Mouse (Mus musculus) right cerebral cortex, postnatal 4 days (tissue): ENCODE measurements around the gene Rgl1.

Source experiments
- DNase-seq: peaks from one replicate; pipeline ENCODE4 v3.0.0-alpha.2; 2022

Gene Rgl1

DNA sequence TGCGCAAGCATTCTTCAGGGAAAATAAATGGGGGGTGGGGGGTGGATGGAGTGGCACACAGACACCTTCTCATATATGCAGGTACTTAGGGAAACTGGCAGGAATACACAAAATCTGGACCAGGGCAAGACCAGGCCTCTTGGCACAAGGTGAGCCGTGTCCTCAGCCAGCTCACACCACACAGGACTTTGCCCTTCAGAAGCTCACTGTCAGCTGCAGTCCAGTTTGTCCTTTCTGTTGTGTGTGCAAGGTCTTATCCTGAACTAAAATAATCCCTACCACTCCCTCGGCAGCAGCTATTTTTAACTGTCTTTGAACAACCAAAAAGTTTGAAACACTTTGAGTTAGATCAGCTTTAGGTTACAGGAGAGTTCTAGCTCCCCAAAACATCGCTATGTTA, 227.3 kb downstream of the Rgl1 start:
- no peak for DNase-seq

DNA sequence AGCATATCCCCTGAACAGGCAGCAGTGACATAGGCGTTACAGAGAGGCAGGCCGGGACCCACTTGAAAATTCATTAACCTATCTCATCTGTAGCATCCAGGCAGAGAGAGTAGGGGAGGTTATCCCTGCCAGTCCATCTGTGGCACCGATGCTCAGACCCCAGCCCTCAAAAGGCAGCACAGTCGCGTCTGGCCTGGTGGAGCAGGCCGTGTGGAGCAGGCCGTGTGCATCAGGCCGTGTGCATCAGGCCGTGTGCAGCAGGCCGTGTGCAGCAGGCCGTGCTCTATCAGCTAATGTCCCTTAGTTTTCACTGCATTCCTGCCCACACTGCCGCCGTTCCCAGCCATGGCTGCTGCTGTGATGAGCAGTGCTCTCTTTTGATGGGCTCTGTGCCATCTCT, 229.0 kb downstream of the Rgl1 start:
- DNase-seq = no peak

DNA sequence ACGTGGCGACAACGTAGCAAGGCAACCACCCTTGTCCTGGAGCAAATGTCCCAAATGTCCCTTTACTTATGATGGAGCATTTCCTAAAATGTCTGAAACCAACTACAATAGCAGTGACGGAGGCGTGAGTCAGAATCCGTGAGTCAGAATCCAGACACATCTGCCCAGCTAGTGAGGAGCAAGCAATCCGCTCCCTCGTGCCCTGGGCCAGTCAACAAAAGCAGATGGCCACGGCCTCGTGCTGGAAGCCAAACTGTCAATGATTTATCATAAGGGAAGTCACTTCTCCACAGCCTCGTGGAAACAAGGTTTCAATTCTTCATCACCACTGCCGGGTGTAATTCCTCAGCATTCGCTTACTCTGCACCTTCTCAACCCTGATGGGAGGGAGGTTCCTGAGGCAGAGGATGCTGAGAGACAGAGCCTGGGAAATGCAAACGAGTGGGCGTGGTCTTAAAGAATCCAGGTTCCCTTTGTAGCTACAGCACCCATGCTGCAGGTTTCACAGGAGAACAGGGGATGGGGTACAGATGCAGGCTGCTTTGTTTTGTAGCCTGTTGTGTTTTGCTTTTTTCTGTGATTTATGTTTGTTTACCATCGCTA, 229.6 kb downstream of the Rgl1 start:
- no peak for DNase-seq

DNA sequence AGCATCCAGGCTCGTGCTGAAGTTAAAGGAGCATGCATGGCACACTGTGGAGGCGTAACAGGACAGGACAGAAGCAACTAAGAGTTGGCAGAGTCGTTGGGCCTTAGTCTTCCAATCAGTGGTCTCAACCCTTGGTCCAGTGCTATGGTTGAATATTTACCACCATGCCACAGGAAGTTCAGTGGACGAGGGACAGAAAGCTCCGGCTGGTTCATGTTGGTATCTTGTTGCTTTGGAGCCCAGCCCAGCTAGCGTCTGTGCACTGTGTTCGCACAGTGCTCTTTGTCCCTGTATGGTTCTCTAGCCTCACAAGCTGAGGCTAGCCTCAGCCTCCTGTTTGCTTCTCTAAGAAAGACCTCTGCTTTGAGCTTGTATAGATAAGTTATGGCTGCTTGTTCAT, 231.6 kb downstream of the Rgl1 start:
- no peak for DNase-seq

DNA sequence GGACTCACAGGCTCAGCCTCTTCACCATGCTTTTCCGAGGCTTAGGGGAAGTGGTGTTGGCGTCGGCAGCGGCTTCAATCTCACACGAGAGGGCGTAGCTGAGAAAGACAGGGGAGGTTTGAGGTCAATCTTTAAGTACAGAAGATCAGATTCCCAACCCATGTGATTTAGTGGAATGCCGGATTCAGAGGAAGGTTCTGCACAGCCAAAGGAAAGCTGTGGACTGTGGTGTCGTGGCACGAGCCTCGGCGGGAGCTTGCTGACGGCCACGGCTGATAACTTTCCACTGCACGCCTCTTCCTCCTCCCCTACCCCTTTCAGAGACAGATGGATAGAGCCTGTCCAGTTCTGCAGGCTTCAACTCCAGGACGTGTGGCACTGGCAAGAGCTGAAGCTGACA, 234.7 kb downstream of the Rgl1 start:
- no peak for DNase-seq

DNA sequence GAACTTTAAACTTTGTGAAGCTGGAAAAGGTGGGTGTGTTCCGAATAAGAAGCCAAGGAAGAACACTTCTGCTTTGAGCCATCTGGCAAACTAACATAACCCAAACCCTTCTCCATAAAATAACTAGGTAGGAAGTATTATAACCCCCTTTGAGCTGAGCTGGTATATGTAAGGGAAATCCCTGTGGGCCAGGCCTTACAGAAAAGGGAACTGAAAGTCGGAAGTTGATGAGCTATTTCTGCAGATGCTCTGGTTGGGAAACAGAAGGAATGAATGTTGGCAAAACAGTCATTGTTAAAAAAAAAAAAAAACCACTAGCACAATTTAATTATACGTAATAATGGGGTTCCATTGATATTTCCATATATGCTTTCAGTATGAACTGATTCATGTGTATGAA, 237.4 kb downstream of the Rgl1 start:
- no peak for DNase-seq

DNA sequence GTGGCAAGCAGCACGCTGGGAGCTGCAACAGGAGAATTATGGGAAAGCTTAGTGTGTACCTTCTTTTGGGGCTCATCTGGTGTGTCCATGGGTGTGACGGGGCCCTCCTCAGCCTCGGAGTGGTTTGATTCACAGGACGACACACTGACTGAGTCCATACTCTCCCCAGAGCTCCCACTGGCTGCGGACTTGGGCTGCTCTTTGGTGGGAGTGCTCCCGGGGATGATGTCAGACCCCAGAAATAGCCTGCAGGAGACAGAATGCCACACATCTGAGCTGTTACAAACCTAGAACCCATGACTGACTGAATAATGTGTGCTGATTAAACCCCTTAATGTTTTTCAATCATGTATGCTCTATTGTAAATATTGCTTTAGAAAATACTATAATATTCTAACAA, 237.9 kb downstream of the Rgl1 start:
- no peak for DNase-seq

DNA sequence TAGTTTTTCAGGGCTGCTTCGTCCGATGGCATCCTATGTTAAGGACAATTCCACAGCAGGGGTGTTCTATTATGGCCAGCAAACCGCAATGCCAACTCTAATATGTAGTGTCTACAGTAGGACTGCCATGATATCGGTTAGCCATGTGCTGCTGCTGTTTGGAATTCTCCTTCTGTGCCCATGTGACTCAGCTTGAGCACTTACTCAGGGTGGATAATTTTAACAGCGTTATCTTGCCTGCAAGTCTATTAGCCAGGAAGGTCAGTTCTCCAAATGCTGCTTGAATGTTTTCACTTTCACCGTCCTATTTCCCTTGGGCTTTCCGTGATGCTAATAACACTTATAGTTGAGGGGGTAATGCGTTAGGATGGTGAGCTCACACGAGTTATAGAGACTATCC, 240.0 kb downstream of the Rgl1 start:
- no peak for DNase-seq

DNA sequence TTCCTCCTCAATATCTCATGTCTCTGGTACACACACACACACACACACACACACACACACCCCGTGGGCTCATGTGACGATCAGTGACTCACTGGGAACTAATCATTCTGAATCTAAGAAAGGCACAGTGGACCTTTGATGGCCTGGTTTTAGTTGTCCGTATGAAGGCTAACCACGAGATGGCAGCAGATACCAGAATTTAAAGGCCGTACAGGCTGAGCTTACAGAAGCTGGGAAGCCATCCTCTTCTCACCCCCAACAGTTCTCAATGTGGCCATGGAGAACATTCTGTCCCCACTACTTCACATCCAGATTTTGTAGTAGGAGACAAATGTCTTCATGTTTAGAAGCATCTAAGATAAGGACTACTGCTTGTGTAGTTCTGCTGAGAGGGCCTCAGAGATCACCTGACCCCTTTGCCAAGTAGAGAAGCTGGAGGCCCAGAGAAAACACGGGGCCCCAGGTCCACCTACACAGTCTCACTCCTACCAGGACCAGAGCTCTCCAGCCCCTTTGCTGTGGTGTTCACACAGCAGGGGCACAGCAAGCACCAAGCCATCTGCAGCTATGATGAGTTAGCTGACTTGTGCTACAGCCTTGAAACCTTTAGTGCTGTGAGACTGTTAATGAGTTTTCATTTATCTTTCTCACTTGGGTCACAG, 241.0 kb downstream of the Rgl1 start:
- peak; percentile 64 for DNase-seq

DNA sequence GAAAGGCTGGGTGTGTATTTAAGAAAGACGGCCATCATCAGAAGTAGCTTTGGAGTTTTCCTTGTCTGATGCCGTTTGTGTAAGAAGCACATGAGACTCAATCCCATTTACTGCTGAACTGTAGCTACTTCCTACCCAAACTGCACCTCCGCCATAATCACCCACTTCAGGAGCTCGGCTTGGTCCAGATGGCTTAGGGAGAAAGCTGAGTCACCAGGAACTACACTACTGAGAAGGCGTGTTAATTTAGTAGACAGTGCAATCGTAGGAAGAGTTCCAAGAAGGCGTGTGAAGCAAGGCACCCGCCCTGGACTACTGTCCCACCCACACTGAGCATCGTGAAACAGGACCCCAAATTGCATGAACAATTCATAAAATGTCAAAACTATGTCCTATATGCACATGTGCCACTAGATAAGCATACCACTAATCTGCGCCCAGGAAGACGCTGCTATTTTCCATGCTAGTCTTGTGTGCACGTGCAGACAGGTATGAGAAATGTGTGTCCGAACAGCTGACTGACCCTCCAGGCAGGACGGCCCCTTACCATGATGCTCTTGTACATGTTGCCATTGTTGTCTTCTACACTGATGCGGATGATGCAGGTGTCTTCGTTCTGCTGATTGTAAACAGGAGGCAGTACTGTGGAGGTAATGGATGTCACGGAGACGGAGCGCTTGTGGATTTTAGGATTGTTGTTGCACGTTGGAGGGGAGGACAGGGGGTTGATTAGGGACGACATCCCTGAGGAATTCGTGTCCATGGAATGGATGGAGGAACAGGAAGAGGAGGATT, 241.9 kb downstream of the Rgl1 start:
- no peak for DNase-seq

DNA sequence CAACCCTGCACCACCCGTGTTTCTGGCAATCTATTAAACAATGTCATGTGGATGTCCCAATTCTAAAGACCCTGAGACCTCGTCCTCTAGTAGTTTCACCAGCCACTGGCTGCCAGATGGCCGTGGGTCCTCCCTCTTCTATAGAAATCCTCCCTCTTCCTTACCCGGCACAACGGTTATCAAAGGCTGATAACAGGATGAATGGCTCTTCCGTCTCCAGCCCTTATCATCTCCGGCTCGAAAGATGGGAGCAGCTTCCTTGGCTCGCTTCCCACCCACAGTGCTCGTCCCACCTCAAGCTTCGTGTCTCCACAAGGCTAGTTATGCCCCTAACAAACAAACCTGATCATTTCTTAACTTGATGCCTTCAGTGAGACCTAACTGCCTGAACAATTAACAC, 242.9 kb downstream of the Rgl1 start:
- no peak for DNase-seq

DNA sequence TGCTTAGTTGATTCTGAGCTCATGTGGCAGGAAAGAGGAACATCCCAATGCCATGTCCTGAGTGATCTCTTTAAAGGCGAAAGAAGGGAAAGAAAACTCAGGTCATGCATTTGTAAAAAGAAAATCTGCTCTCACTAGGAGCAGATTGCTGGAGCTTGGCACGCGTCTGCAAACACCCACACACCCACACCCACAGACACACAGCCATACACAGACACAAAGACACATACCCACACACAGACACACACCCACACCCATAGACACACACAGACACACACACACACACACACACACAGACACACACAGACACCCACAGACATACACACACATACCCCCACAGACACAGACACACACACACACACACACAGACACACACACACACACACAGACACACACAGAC, 243.9 kb downstream of the Rgl1 start:
- DNase-seq = no peak

DNA sequence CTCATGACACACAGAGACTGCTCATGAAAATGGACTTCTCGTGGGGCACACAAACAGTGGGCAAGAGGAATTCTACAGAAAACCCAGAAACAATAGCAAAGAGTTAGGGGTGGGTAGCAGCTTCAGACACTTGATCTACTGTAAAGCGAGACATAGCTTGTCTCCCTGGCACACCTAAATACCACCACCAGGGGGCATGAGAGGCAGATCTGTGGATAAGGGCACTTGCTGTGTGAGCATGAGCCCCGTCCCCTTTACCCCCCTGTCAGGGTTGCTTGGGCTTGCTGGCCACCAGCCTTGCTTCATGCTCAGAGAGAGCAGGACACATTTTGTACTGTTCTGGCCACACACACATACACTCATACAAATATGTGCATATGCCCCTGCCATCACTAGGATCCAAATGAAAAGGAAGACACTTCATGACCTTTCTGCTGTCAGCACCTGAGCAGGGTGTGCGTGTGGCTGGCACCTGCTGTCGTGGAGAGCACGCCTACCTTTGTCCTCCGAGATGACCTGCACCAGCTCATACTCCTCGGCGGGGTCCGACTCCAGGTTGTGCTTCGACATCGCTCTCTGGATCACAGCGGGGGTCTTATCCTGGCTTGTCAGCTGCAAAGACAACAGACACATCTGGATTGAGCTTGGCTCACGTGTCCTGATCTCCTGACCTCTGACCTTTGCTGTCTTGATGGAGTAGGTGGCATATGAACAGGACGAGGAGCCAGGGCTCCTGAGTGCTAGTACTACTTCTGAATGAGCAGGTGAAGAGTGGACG, 245.2 kb downstream of the Rgl1 start:
- peak; percentile 65 for DNase-seq

DNA sequence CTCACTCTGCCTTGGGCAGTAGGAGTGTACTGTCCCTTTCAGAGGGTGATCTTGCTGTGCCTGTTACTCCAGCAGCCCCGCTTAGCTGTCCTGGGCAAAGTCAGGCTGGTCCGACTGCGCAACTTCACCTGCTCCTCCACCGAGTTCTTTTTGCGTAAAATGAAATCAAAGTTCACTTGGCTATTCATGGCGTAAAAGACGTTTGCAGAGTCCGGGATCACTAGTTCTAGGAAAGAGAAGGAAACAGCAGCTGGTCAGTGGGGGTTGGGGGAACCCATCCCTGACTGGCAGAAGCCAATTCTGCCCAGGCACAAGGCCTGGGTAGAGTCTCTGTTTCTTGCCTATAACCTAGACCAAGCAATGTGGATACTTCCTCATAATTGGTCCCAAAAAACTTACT, 247.2 kb downstream of the Rgl1 start:
- no peak for DNase-seq

DNA sequence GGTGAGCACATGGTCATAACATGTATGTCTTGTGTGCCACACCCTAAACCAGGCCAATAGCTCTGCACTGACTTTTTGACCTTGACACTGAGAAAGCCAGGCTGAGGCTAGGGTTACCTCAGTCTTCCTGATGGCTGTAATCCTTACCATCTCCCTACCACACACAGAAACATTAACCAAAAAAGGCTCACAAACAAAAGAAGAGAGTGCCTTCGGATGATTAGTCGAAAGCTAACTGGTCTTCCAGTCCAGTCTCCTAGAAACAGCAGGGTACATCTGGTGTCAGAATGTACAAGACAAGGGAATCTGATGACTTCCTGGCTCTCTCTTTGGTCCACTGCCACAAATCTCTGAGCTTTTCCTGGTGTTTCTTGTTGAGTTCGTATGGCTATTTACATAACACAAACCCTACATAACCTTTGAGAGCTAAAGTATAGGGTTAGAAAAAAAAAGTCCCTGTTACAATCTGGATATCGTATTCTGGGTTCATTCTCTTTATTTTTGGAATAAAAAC, 249.0 kb downstream of the Rgl1 start:
- no peak for DNase-seq

DNA sequence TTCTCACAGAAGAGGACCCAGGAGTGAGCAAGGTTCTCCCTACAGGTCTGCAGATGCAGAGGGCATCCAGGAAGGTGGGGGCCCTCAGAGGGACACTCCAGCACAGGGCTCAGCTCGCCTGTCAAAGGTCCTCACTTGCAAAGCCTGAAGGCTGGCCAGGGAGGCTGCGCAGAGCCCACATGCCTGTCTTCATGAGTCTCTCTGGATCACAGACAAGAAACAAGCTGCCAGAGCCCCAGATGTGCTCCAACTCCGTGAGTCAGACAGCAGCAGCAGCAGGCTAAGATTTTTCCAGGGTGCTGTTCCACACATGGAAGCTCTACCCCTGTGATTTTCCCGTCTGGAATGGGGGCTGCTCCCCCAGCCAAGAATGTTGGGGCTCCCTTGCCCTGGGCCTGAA, 251.9 kb downstream of the Rgl1 start:
- no peak for DNase-seq

DNA sequence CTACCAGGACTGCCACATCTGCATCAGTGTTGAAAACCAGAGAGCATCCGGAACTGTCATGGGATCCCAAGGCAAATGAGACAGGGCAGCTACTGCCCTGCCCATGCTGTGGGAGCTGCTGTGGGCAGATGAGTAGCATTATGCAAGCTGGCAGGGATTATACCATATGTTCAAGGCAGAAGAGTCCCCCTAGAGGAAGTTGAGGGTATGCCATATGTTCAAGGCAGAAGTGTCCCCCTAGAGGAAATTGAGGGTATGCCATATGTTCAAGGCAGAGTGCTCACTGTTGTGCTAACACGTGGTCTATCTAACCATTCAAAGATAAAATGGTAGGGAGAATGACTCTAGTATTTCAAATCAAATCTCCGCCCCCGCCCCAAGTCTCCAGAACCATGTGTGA, 254.9 kb downstream of the Rgl1 start:
- DNase-seq = no peak

DNA sequence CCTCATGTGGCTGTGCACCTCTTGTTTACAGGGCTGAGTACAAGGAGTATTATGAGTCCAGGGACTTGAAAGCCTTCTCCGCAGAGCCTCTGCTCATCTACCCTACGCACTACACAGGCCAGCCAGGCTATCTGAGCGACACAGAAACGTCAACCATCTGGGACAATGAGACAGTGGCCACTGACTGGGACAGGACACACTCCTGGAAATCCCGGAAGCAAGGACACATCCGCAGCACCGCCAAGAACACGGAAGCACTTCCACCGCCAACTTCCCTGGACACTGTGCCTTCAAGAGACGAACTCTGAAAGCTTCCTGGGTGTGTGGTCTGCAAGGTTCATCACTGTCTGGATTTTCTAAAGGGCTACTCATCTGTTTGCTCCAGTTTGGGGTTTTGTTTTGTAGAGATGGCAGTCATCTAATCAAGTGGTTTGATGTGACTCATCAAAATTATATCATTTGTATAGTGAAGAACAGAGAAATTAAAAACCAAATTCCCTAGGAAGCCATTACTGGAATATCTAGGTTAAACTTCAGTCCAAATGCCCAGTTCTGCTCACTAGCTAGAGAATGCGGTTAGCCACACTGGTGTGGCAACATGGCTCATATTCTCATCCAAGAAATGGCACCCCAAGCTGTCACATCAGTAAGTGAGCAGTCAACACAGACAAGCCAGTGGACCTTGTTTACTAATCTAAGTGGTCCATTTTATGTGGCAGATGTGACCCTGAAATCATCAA, 257.5 kb downstream of the Rgl1 start:
- DNase-seq = no peak

DNA sequence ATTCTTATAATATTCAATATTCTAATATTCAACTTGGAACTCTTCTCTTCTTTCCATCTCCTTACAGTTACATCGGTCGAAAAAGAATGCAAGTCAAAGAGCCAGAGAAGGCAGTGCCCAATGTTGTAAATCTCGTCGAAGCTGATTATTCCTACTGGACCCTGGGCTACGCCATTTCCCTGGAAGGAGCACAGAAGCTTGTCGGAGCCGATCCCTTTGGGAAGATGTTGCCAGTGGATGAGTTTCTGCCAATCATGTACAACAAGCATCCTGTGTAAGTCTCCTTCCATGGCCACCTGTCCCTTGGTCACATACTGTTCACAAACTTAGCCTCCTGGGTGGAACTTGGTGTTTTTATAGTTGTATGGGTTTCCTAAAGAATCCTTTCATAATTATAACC, 259.4 kb downstream of the Rgl1 start:
- no peak for DNase-seq

DNA sequence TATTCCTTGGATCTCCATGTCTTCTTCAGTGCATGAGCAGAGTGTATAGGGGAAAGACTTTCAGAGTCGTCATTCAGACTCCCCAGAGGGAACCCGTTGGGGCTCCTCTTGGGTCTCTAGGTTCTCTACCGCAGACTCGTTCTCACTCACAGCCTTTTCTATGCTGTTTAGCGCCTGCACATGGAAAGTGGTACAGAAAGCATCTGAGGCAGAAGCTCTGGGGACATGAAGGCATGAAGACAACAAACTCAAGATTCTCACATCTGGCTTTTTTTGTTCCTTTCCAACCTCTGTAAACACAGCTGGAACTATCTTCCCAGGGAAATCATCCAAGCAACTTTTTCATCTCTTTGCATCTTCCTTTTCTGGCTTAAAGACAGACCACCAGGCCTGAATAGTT, 260.0 kb downstream of the Rgl1 start:
- no peak for DNase-seq

DNA sequence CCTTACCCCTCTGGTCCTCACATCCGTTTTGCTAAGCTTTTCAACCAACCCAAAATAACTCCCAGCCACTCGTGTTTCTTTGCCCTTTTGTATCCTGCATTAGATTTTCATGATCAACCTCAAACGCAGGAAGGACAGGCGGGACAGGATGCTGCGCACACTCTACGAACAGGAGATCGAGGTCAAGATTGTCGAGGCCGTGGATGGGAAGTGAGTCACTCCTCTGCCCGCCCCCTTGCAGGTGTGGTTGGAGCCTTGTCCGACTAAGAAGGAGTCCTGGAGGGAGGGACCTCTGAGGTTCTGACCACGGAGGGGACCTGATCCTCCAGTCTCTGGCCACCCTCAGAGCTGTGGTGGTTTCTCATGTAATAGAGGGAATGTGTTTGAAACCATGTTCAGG, 266.3 kb downstream of the Rgl1 start:
- DNase-seq = no peak

DNA sequence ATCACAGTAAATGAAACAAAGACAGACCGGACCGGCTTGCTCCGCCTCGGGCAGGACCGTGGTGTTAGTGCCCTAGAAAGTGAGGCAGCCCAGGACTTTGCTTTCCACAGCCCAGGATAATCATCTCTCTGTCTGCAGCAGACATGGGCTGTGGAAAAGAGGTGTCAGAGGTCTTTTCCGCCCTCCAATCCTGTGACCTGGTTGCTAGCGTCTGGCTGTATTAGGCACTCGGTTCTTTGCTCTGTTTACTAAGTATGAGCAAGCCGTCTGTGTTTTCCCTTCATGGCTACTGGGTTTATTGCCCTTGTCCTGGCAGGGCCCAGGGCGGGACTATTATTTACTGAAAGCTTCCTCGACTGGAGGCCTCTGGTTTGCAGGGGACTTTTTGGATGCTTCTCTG, 268.6 kb downstream of the Rgl1 start:
- DNase-seq = no peak

DNA sequence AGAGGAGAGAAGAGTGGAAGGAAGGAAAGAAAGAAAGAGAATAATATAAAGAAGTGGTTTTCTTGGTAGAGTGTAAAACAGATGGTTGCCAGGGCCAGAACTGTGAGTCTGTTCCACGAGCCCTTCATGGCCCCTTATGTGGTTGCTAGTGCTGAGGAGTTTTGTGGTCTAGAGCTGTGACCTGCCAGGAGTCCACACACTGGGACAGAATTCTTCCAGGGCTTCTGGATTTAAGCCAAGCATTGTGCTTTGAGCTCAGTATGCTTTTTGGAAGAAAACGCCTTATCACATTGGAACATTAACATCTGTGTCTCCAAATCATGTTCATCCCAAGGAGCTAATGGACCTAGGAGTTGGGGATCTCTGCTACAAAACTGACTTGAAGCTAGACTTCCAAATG, 269.3 kb downstream of the Rgl1 start:
- no peak for DNase-seq
